Mouse (Mus musculus): ENCODE data around the gene Eif2ak3.

- TF ChIP-seq MYOG (IDR thresholded peaks at IDR 0.05; ENCODE audit: control insufficient read depth in 1 of 3, insufficient read depth in 1 of 3, insufficient read length in 2 of 3, low read depth in 2 of 3) (no peak), E2F4 (IDR thresholded peaks at IDR 0.05; ENCODE audit: insufficient read depth) (no peak), POLR2A (IDR thresholded peaks at IDR 0.05; ENCODE audit: insufficient read length, low read depth) (no peak), USF1 (IDR thresholded peaks at IDR 0.05; ENCODE audit: low read depth) (no peak), SRF (IDR thresholded peaks at IDR 0.05; ENCODE audit: control insufficient read depth, insufficient read length, low read depth) (no peak), TCF12 (IDR thresholded peaks at IDR 0.05; ENCODE audit: insufficient read depth, poor library complexity, severe bottlenecking) (no peak)
These were observed 13.0 kb upstream of the Eif2ak3 start for GRCm38 (mm10) chr6:70831179-70831839.

Data from myocyte (in vitro differentiated cells).